26 mouse cellular contexts compared by ENCODE assay signal in the genomic region with DNA sequence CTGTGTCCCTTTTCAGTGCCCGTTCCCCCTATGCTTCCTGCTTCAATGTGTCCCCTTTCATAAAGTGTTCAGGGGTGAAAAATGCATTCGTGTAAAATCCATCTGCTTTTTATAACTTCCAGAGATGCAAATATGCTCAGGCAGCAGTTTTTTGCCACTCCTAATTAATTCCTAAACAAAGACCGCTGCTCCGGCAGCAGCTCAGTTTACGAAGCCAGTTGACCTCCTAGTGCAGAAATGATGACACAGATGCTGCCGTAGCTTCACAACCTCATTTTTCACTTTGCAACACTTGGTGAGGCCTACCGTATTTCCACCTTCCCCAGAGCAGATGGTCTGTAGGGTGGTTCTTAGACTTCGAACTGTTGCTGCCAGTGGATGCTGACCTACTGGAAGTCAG.
DNase-seq lines count a peak whose midpoint lies in the region; ATAC-seq and TF ChIP-seq lines count a peak whose summit lies in the region.
"Had no signal": no experiment of that assay in that cellular context is flagged by ENCODE, and none has a peak within 500 bp of the region (broad histone marks: within the 10 kb centered on the region; RNA-seq: fewer than 3 reads in every experiment).

No protein-coding gene starts in this region.

- H3K36me3 ChIP-seq in forebrain, embryonic 14.5 days (ENCODE audit: control insufficient read depth, insufficient read depth, low read length) = no peaks in the 10 kb centered on the region
- H3K36me3 ChIP-seq in forebrain, postnatal 0 days (ENCODE audit: insufficient read depth) = no peaks in the 10 kb centered on the region
- H3K36me3 ChIP-seq in limb, embryonic 12.5 days = no peaks in the 10 kb centered on the region
- H3K36me3 ChIP-seq in heart, embryonic 10.5 days = no peaks in the 10 kb centered on the region
- H3K36me3 ChIP-seq: embryonic facial prominence, embryonic 12.5 days; midbrain, embryonic 12.5 days; neural tube, embryonic 15.5 days had no signal

- no peak for TF ChIP-seq CTCF in forebrain, postnatal 0 days (IDR thresholded peaks at IDR 0.05; ENCODE audit: low read depth)

- H3K4me2 ChIP-seq in forebrain, embryonic 14.5 days (ENCODE audit: low read length) = no peak overlapping the region
- no peak overlapping the region for H3K4me2 ChIP-seq in forebrain, postnatal 0 days (ENCODE audit: low read depth)
- no peak overlapping the region for H3K4me2 ChIP-seq in limb, embryonic 12.5 days
- H3K4me2 ChIP-seq: embryonic facial prominence, embryonic 12.5 days; forebrain, embryonic 13.5 days; liver, embryonic 11.5 days; midbrain, embryonic 12.5 days; neural tube, embryonic 15.5 days had no signal

- H3K9ac ChIP-seq in forebrain, embryonic 14.5 days (ENCODE audit: low read length) = no peak overlapping the region
- H3K9ac ChIP-seq in forebrain, postnatal 0 days = no peak overlapping the region
- H3K9ac ChIP-seq in limb, embryonic 12.5 days (replicated peaks) = no peak overlapping the region
- H3K9ac ChIP-seq: embryonic facial prominence, embryonic 12.5 days; forebrain, embryonic 13.5 days; liver, postnatal 0 days; midbrain, embryonic 12.5 days; neural tube, embryonic 15.5 days had no signal

- ATAC-seq in forebrain, embryonic 14.5 days = no peak; the same call in 1 of the 2 replicates
- no peak for ATAC-seq in forebrain, postnatal 0 days
- ATAC-seq in limb, embryonic 12.5 days (ENCODE audit: insufficient number of reproducible peaks, insufficient read depth, low FRiP score, low TSS enrichment, low read depth) = no peak
- no peak for ATAC-seq in megakaryocyte-erythroid progenitor cell, adult 5-6 weeks (replicated peaks; ENCODE audit: low FRiP score, low TSS enrichment, poor library complexity, severe bottlenecking)
- ATAC-seq: forebrain, embryonic 13.5 days; liver, postnatal 0 days; Patski had no signal

- no peak overlapping the region for H3K27ac ChIP-seq in forebrain, embryonic 14.5 days (ENCODE audit: low read depth, low read length)
- no peak overlapping the region for H3K27ac ChIP-seq in forebrain, postnatal 0 days (ENCODE audit: low read depth, low read length)
- 0 out of 2 replicates have a peak overlapping the region, but pooled peaks have one; percentile 2 for H3K27ac ChIP-seq in limb, embryonic 12.5 days
- no peak overlapping the region for H3K27ac ChIP-seq in heart, embryonic 10.5 days
- H3K27ac ChIP-seq: embryonic facial prominence, embryonic 12.5 days; forebrain, embryonic 13.5 days; midbrain, embryonic 12.5 days; neural tube, embryonic 15.5 days had no signal

- H3K4me3 ChIP-seq in forebrain, embryonic 14.5 days (ENCODE audit: low read depth, low read length) = no peak overlapping the region
- H3K4me3 ChIP-seq in forebrain, postnatal 0 days (ENCODE audit: low read depth, low read length) = no peak overlapping the region
- H3K4me3 ChIP-seq in limb, embryonic 12.5 days (replicated peaks) = no peak overlapping the region
- no peak overlapping the region for H3K4me3 ChIP-seq in heart, embryonic 10.5 days
- H3K4me3 ChIP-seq: embryonic facial prominence, embryonic 12.5 days; erythroblast, embryonic 14.5 days; forebrain, embryonic 13.5 days; midbrain, embryonic 12.5 days; neural tube, embryonic 15.5 days had no signal

- WGBS in forebrain, embryonic 14.5 days = 43% methylated on average over 8 of the region's 8 CpGs
- WGBS in forebrain, postnatal 0 days = 34% methylated on average over 8 of the region's 8 CpGs
- 33% methylated on average over 8 of the region's 8 CpGs for WGBS in limb, embryonic 12.5 days
- 84% methylated on average over 8 of the region's 8 CpGs for WGBS in heart, embryonic 10.5 days

- DNase-seq in forebrain, embryonic 14.5 days (ENCODE audit: low spot score) = peak; percentile 8
- no peak for DNase-seq in forebrain, postnatal 0 days
- DNase-seq in Muller cell, postnatal 12 days (ENCODE audit: inconsistent ontology term) = peak; percentile 22
- DNase-seq in embryo, embryonic 11 days = peak; percentile 22
- DNase-seq in heart, embryonic 10.5 days (ENCODE audit: low spot score) = no peak
- DNase-seq: adrenal gland, adult 2 months; cerebellum, adult 18-20 months; cerebellum, postnatal 25 days; gastrocnemius, postnatal 25 days; heart, adult 18-20 months; kidney, adult 8-10 months; kidney, postnatal 10 days; left cerebral cortex, postnatal 4 days; liver, postnatal 0 days; lung, postnatal 10 days; right cerebral cortex, postnatal 25 days; spleen, adult 18-20 months had no signal

- no peaks in the 10 kb centered on the region for H3K9me3 ChIP-seq in forebrain, embryonic 14.5 days (replicated peaks; ENCODE audit: control insufficient read depth, low read length)
- H3K9me3 ChIP-seq in forebrain, postnatal 0 days (ENCODE audit: low read length) = no peaks in the 10 kb centered on the region
- H3K9me3 ChIP-seq in limb, embryonic 12.5 days = no peaks in the 10 kb centered on the region
- no peaks in the 10 kb centered on the region for H3K9me3 ChIP-seq in heart, embryonic 10.5 days
- H3K9me3 ChIP-seq: embryonic facial prominence, embryonic 12.5 days; forebrain, embryonic 13.5 days; midbrain, embryonic 12.5 days; neural tube, embryonic 15.5 days had no signal

- no peaks in the 10 kb centered on the region for H3K27me3 ChIP-seq in forebrain, embryonic 14.5 days (replicated peaks; ENCODE audit: control insufficient read depth, insufficient read depth, low read length)
- no peaks in the 10 kb centered on the region for H3K27me3 ChIP-seq in forebrain, postnatal 0 days (ENCODE audit: insufficient read depth, low read length)
- H3K27me3 ChIP-seq in limb, embryonic 12.5 days = no peaks in the 10 kb centered on the region
- no peaks in the 10 kb centered on the region for H3K27me3 ChIP-seq in heart, embryonic 10.5 days (ENCODE audit: insufficient read depth, poor library complexity, severe bottlenecking)
- H3K27me3 ChIP-seq: embryonic facial prominence, embryonic 12.5 days; forebrain, embryonic 13.5 days; midbrain, embryonic 12.5 days; neural tube, embryonic 15.5 days; Patski had no signal

- 0 out of 2 replicates have a peak, but pooled peaks cover 4% of the 10 kb centered on the region for H3K4me1 ChIP-seq in forebrain, embryonic 14.5 days (ENCODE audit: control insufficient read depth, insufficient read depth, low read length)
- H3K4me1 ChIP-seq in forebrain, postnatal 0 days (ENCODE audit: insufficient read depth) = no peaks in the 10 kb centered on the region
- H3K4me1 ChIP-seq in limb, embryonic 12.5 days (replicated peaks) = no peaks in the 10 kb centered on the region
- H3K4me1 ChIP-seq in heart, embryonic 10.5 days = no peaks in the 10 kb centered on the region
- H3K4me1 ChIP-seq: embryonic facial prominence, embryonic 12.5 days; midbrain, embryonic 12.5 days had no signal

Comparison
In these comparisons a context has a peak if more than half of its experiments do, and no peak if none do; other contexts are left out.
1. DNase-seq: peak in forebrain, embryonic 14.5 days (single experiment), Muller cell, postnatal 12 days (single experiment) and embryo, embryonic 11 days (single experiment); none in forebrain, postnatal 0 days (single experiment) and heart, embryonic 10.5 days (single experiment).